Mouse (Mus musculus): ENCODE measurements around the gene Agtpbp1.

- no peak for TF ChIP-seq CTCF (IDR thresholded peaks at IDR 0.05; ENCODE audit: extremely low read depth, insufficient read depth, insufficient read length, insufficient replicate concordance)
- no peak for TF ChIP-seq POLR2A (IDR thresholded peaks at IDR 0.05; ENCODE audit: low read depth, low read length)
These were observed 48.4 kb downstream of the Agtpbp1 start for GRCm38 (mm10) chr13:59536631-59537030.
